Mouse (Mus musculus) heart, postnatal 0 days (tissue): Measurements from ENCODE around the gene Myh4.

Experiments used
- CTCF ChIP-seq: IDR thresholded peaks from 2 replicates; pipeline ENCODE4 v1.5.1; 2016; ENCODE audit warnings: antibody characterized with exemption, control low read depth, low read depth
- EP300 ChIP-seq: IDR thresholded peaks from 2 replicates; pipeline ENCODE4 v1.6.1; 2016; ENCODE audit warnings: antibody characterized with exemption, low read depth

DNA sequence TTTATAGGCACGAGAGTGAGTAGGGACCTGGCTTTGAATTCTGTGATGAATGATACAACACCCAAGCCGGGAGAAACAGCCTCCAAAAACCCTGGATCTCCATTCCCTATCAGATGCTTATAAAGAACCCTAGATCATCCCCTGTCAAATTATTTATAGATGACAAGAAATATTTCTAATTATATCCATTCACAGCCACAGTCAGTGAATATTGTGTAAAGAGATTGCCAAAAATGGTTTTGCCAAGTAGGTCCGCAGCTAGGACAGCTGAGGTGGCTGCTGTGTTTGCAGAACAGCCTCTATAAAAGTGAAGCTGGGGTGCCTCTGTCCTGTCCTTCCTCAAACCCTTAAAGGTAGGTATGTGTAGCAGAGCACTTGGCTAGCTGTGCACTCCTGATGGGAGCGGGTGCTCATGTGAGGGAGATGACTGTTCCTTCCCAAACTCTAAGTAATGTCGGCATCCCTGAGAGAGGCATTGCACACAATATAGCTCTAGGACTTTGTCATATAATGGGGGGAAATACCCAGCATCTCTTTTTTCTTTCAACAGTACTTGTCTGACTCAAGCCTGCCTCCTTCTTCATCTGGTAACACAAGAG, at the start of gene Myh4:
- TF ChIP-seq CTCF: no peak
- TF ChIP-seq EP300: no peak
